Mouse (Mus musculus): Measurements from ENCODE around the gene Eif1. TPM values are rescaled to one million over a fixed set of nuclear protein-coding genes. Genes with fewer than 3 reads are reported as not detected.
"Not testable (repeated sequence)": the region's sequence is repeated elsewhere in the genome, so short reads cannot be mapped to it uniquely, and the experiment has no call there.

Eif1 gene
- polyA plus RNA-seq, 1 experiment, result 769 TPM

DNA sequence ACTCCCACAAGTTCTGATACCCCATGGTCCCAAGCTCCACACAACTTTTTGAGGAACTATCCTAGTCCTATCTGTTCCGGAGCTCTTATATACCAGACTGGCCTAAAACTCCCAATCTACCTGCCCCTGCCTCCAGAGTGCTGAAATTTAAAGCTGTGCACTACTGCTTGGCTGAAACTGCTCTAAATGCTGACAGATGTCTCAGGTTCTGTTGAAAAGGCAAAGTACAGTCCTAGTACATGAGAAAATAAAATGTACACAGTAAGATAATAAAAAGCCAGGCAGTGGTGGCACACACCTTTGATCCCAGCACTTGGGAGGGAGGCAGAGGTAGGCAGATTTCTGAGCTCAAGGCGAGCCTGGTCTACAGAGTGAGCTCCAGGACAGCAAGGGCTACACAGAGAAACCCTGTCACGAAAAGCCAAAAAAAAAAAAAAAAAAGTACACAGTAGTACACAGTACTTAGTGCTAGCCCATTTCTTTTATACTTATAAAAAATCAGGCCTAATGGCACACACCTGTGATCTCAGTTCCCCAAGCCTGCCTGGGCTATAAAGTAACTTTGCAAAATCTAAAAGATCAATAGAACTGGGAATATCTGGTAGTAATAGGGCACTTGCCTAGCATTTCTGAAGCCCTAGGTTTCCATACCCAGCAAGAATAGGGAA is 3.0 kb downstream of the Eif1 start:
- Histone ChIP-seq H3K9me3 (replicated peaks; ENCODE audit: control insufficient read depth, insufficient read depth, low read length, poor library complexity, severe bottlenecking) (no peaks in the 10 kb centered on the region), H3K27me3 (ENCODE audit: control insufficient read depth, insufficient read depth, low read length, poor library complexity, severe bottlenecking) (no peaks in the 10 kb centered on the region), H3K4me3 (ENCODE audit: low read depth, low read length) (no peak overlapping the region), H3K27ac (ENCODE audit: insufficient read depth, low read length) (peak overlapping the region; percentile 59), H3K36me3 (ENCODE audit: control insufficient read depth, insufficient read depth, low read length, poor library complexity, severe bottlenecking) (peaks cover 22% of the 10 kb centered on the region), H3K4me1 (ENCODE audit: control insufficient read depth, insufficient read depth, low read length) (no peaks in the 10 kb centered on the region), H3K9ac (ENCODE audit: low read depth, poor library complexity, severe bottlenecking) (peak overlapping the region; percentile 71)
- TF ChIP-seq CTCF (IDR thresholded peaks at IDR 0.05; ENCODE audit: low read depth, low read length) (no peak), POLR2A (IDR thresholded peaks at IDR 0.05; ENCODE audit: insufficient read depth, low read length) (no peak), EP300 (IDR thresholded peaks at IDR 0.05; ENCODE audit: insufficient read depth, low read depth, low read length) (no peak)

DNA sequence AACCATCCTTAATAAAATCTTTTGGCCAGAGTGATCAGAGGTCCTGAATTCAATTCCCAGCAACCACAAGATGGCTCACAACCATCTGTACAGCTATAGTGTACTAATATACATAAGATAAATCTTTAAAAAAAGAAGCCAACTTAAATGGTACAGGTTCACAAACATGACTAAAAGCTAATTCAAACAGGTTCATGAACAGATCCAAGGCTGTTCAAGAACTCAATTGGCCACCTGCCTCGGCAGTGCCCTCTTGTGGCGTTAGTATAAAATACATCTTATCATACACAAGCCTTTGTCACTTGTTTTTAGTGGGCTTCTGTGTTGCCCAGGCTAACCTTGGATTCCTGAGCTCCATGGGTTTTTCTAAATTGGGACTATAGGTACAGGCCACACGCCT is 3.9 kb downstream of the Eif1 start:
- H3K4me3 ChIP-seq (ENCODE audit: low read depth, low read length), result no peak overlapping the region
- H3K4me1 ChIP-seq (ENCODE audit: control insufficient read depth, insufficient read depth, low read length), result no peaks in the 10 kb centered on the region
- H3K9me3 ChIP-seq (replicated peaks; ENCODE audit: control insufficient read depth, insufficient read depth, low read length, poor library complexity, severe bottlenecking), result no peaks in the 10 kb centered on the region
- TF ChIP-seq EP300 (IDR thresholded peaks at IDR 0.05; ENCODE audit: insufficient read depth, low read depth, low read length), result no peak
- peak; percentile 62 for TF ChIP-seq CTCF (IDR thresholded peaks at IDR 0.05; ENCODE audit: low read depth, low read length)
- no peak overlapping the region for H3K27ac ChIP-seq (ENCODE audit: insufficient read depth, low read length)
- no peaks in the 10 kb centered on the region for H3K27me3 ChIP-seq (ENCODE audit: control insufficient read depth, insufficient read depth, low read length, poor library complexity, severe bottlenecking)
- H3K9ac ChIP-seq (ENCODE audit: low read depth, poor library complexity, severe bottlenecking), result no peak overlapping the region
- peaks cover 22% of the 10 kb centered on the region for H3K36me3 ChIP-seq (ENCODE audit: control insufficient read depth, insufficient read depth, low read length, poor library complexity, severe bottlenecking)

- Histone ChIP-seq H3K4me1 (ENCODE audit: control insufficient read depth, insufficient read depth, low read length) (no peaks in the 10 kb centered on the region), H3K36me3 (ENCODE audit: control insufficient read depth, insufficient read depth, low read length, poor library complexity, severe bottlenecking) (peaks cover 22% of the 10 kb centered on the region), H3K9me3 (replicated peaks; ENCODE audit: control insufficient read depth, insufficient read depth, low read length, poor library complexity, severe bottlenecking) (no peaks in the 10 kb centered on the region), H3K27ac (ENCODE audit: insufficient read depth, low read length) (no peak overlapping the region), H3K27me3 (ENCODE audit: control insufficient read depth, insufficient read depth, low read length, poor library complexity, severe bottlenecking) (no peaks in the 10 kb centered on the region), H3K9ac (ENCODE audit: low read depth, poor library complexity, severe bottlenecking) (no peak overlapping the region), H3K4me3 (ENCODE audit: low read depth, low read length) (no peak overlapping the region)
- no peak for TF ChIP-seq CTCF (IDR thresholded peaks at IDR 0.05; ENCODE audit: low read depth, low read length)
Observed at GRCm38 (mm10) chr11:100325062-100325629, 5.5 kb downstream of the Eif1 start.

DNA sequence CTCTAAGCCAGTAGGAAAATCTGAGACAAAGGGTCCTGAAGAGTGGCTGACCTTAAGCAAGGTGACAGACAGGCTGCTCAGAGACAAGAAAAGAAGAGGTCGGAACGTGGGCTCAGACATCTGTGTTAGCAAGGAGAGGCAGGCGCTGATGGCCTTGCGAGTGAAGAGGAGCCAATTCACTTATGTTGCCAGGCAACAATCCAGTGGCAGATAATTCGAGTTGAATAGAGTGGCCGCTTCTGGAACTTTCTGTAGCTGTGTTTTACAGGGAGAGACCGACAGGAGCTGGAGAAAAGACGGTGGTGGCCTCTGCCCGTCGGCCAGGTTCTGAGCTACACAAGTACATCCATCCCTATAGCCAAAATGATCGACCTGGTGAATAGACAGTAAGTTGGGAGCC is 7.6 kb downstream of the Eif1 start:
- no peak overlapping the region for H3K9ac ChIP-seq (ENCODE audit: low read depth, poor library complexity, severe bottlenecking)
- H3K27me3 ChIP-seq (ENCODE audit: control insufficient read depth, insufficient read depth, low read length, poor library complexity, severe bottlenecking), result no peaks in the 10 kb centered on the region
- H3K27ac ChIP-seq (ENCODE audit: insufficient read depth, low read length), result no peak overlapping the region
- H3K4me1 ChIP-seq (ENCODE audit: control insufficient read depth, insufficient read depth, low read length), result no peaks in the 10 kb centered on the region
- H3K36me3 ChIP-seq (ENCODE audit: control insufficient read depth, insufficient read depth, low read length, poor library complexity, severe bottlenecking), result peaks cover 6% of the 10 kb centered on the region
- no peaks in the 10 kb centered on the region for H3K9me3 ChIP-seq (replicated peaks; ENCODE audit: control insufficient read depth, insufficient read depth, low read length, poor library complexity, severe bottlenecking)
- TF ChIP-seq EP300 (IDR thresholded peaks at IDR 0.05; ENCODE audit: insufficient read depth, low read depth, low read length) (no peak), POLR2A (IDR thresholded peaks at IDR 0.05; ENCODE audit: insufficient read depth, low read length) (no peak), CTCF (IDR thresholded peaks at IDR 0.05; ENCODE audit: low read depth, low read length) (no peak)
- no peak overlapping the region for H3K4me3 ChIP-seq (ENCODE audit: low read depth, low read length)

- H3K4me3 ChIP-seq (ENCODE audit: low read depth, low read length), result no peak overlapping the region
- H3K9me3 ChIP-seq (replicated peaks; ENCODE audit: control insufficient read depth, insufficient read depth, low read length, poor library complexity, severe bottlenecking), result no peaks in the 10 kb centered on the region
- no peak for TF ChIP-seq POLR2A (IDR thresholded peaks at IDR 0.05; ENCODE audit: insufficient read depth, low read length)
- no peak for TF ChIP-seq EP300 (IDR thresholded peaks at IDR 0.05; ENCODE audit: insufficient read depth, low read depth, low read length)
- no peak overlapping the region for H3K9ac ChIP-seq (ENCODE audit: low read depth, poor library complexity, severe bottlenecking)
- H3K36me3 ChIP-seq (ENCODE audit: control insufficient read depth, insufficient read depth, low read length, poor library complexity, severe bottlenecking), result peaks cover 2% of the 10 kb centered on the region; the same call in 1 of the 2 replicates
- H3K27ac ChIP-seq (ENCODE audit: insufficient read depth, low read length), result no peak overlapping the region
- H3K27me3 ChIP-seq (ENCODE audit: control insufficient read depth, insufficient read depth, low read length, poor library complexity, severe bottlenecking), result no peaks in the 10 kb centered on the region
- H3K4me1 ChIP-seq (ENCODE audit: control insufficient read depth, insufficient read depth, low read length), result no peaks in the 10 kb centered on the region
Observed at GRCm38 (mm10) chr11:100327761-100328160, 8.1 kb downstream of the Eif1 start.

DNA sequence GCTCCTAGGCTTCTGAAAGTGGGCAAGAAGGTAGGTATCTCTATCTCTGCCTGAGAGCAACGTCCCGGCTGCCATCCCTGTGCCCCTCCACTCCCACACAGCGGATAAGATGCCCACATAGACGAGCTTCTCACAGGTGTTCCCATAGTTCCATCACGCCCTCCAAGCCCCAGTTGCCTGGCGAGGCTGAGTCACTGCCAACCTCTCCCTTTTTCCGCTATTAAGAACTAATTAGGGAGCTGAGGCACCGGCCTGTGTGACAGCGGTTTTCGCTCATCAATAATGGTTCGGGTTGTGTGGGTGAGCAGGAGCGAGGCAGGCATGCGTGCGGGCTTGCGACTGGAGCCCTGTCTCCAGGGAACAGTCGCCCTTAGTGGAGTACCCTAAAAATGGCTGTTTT is 10.6 kb downstream of the Eif1 start:
- no peak overlapping the region for H3K27ac ChIP-seq (ENCODE audit: insufficient read depth, low read length)
- H3K27me3 ChIP-seq (ENCODE audit: control insufficient read depth, insufficient read depth, low read length, poor library complexity, severe bottlenecking), result no peaks in the 10 kb centered on the region
- H3K9me3 ChIP-seq (replicated peaks; ENCODE audit: control insufficient read depth, insufficient read depth, low read length, poor library complexity, severe bottlenecking), result no peaks in the 10 kb centered on the region
- H3K36me3 ChIP-seq (ENCODE audit: control insufficient read depth, insufficient read depth, low read length, poor library complexity, severe bottlenecking), result no peaks in the 10 kb centered on the region
- H3K4me1 ChIP-seq (ENCODE audit: control insufficient read depth, insufficient read depth, low read length), result peaks cover 3% of the 10 kb centered on the region
- peak overlapping the region; percentile 36 for H3K4me3 ChIP-seq (ENCODE audit: low read depth, low read length)
- no peak for TF ChIP-seq EP300 (IDR thresholded peaks at IDR 0.05; ENCODE audit: insufficient read depth, low read depth, low read length)
- TF ChIP-seq POLR2A (IDR thresholded peaks at IDR 0.05; ENCODE audit: insufficient read depth, low read length), result no peak
- TF ChIP-seq CTCF (IDR thresholded peaks at IDR 0.05; ENCODE audit: low read depth, low read length), result no peak
- peak overlapping the region; percentile 7; the same call in 1 of the 2 replicates for H3K9ac ChIP-seq (ENCODE audit: low read depth, poor library complexity, severe bottlenecking)

- not testable (repeated sequence) for H3K27me3 ChIP-seq (ENCODE audit: control insufficient read depth, insufficient read depth, low read length, poor library complexity, severe bottlenecking); H3K36me3 ChIP-seq (ENCODE audit: control insufficient read depth, insufficient read depth, low read length, poor library complexity, severe bottlenecking); H3K4me3 ChIP-seq (ENCODE audit: low read depth, low read length); H3K9me3 ChIP-seq (replicated peaks; ENCODE audit: control insufficient read depth, insufficient read depth, low read length, poor library complexity, severe bottlenecking); H3K4me1 ChIP-seq (ENCODE audit: control insufficient read depth, insufficient read depth, low read length); H3K27ac ChIP-seq (ENCODE audit: insufficient read depth, low read length)
- H3K9ac ChIP-seq (ENCODE audit: low read depth, poor library complexity, severe bottlenecking), result peak overlapping the region; percentile 7
Observed at GRCm38 (mm10) chr11:100330816-100331375, 11.2 kb downstream of the Eif1 start.
